ENCODE assay signal across 15 mouse cellular contexts in the genomic region with DNA sequence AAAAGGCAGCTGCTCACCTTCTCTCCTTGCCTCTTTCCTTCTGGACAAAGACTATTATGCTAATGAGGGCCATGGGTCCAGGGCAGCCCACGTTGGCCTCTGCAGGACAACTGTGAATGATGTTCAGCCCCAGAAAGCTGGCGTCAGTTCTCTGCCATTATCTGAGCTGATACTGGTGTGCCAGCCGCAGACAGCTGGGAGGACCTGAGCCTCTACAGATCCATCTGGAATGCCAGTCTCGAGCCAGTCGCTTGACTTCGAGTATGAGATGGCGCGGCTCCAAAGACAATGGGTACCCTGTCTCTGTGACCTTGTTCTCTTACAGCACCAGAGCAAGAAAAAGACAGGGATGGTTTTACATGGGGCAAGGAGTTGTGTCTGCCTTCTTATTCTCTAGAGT.
DNase-seq lines count a peak whose midpoint lies in the region; ATAC-seq and TF ChIP-seq lines count a peak whose summit lies in the region.
"Had no signal": no experiment of that assay in that cellular context is flagged by ENCODE, and none has a peak within 500 bp of the region (broad histone marks: within the 10 kb centered on the region; RNA-seq: fewer than 3 reads in every experiment).

No protein-coding gene starts in this region.

- 58% methylated on average over 8 of the region's 8 CpGs for WGBS in hindbrain, postnatal 0 days
- 73% methylated on average over 8 of the region's 8 CpGs for WGBS in hindbrain, embryonic 13.5 days
- WGBS in kidney, embryonic 15.5 days, result 81% methylated on average over 8 of the region's 8 CpGs

- TF ChIP-seq CTCF in hindbrain, postnatal 0 days (IDR thresholded peaks at IDR 0.05; ENCODE audit: low read depth), result no peak

- no peak overlapping the region for H3K27ac ChIP-seq in hindbrain, postnatal 0 days
- no peak overlapping the region for H3K27ac ChIP-seq in hindbrain, embryonic 13.5 days
- no peak overlapping the region for H3K27ac ChIP-seq in kidney, embryonic 15.5 days
- H3K27ac ChIP-seq: hindbrain, embryonic 15.5 days; limb, embryonic 15.5 days had no signal

- no peaks in the 10 kb centered on the region for H3K36me3 ChIP-seq in hindbrain, postnatal 0 days (ENCODE audit: insufficient read depth, low read length)
- no peaks in the 10 kb centered on the region for H3K36me3 ChIP-seq in hindbrain, embryonic 13.5 days
- H3K36me3 ChIP-seq in kidney, embryonic 15.5 days, result no peaks in the 10 kb centered on the region
- H3K36me3 ChIP-seq: hindbrain, embryonic 15.5 days; limb, embryonic 15.5 days had no signal

- no peaks in the 10 kb centered on the region for H3K27me3 ChIP-seq in hindbrain, postnatal 0 days (ENCODE audit: insufficient read depth, low read length)
- no peaks in the 10 kb centered on the region for H3K27me3 ChIP-seq in hindbrain, embryonic 13.5 days
- H3K27me3 ChIP-seq in kidney, embryonic 15.5 days, result no peaks in the 10 kb centered on the region
- H3K27me3 ChIP-seq: hindbrain, embryonic 15.5 days; limb, embryonic 15.5 days had no signal

- peak; percentile 26 for DNase-seq in gastrocnemius, postnatal 10 days
- DNase-seq in gastrocnemius, adult 8-10 months (ENCODE audit: low spot score in 2 of 2), result no peak
- peak; percentile 38 for DNase-seq in hindbrain, postnatal 0 days (ENCODE audit: low spot score)
- peak; percentile 80 to 83 for DNase-seq in heart, postnatal 10 days
- DNase-seq in testis, postnatal 14 days (ENCODE audit: low spot score), result peak; percentile 9
- no peak for DNase-seq in layer of hippocampus, adult 9-10 months (ENCODE audit: low spot score)
- DNase-seq: embryo, embryonic 11 days; kidney, adult 18-20 months; kidney, postnatal 36 days; lung, adult 2 months; lung, postnatal 36 days had no signal

- intact Hi-C loops in heart, postnatal 10 days (cut with DNase I), result no loop called here

- H3K9me3 ChIP-seq in hindbrain, postnatal 0 days (ENCODE audit: low read length), result no peaks in the 10 kb centered on the region
- no peaks in the 10 kb centered on the region for H3K9me3 ChIP-seq in hindbrain, embryonic 13.5 days
- H3K9me3 ChIP-seq in kidney, embryonic 15.5 days (replicated peaks), result no peaks in the 10 kb centered on the region
- H3K9me3 ChIP-seq: hindbrain, embryonic 15.5 days; limb, embryonic 15.5 days had no signal

- no peak overlapping the region for H3K9ac ChIP-seq in hindbrain, postnatal 0 days (replicated peaks; ENCODE audit: low read length)
- H3K9ac ChIP-seq in hindbrain, embryonic 13.5 days, result no peak overlapping the region
- H3K9ac ChIP-seq in kidney, embryonic 15.5 days, result no peak overlapping the region
- H3K9ac ChIP-seq: hindbrain, embryonic 15.5 days; limb, embryonic 15.5 days had no signal

- H3K4me1 ChIP-seq in hindbrain, postnatal 0 days (ENCODE audit: insufficient read depth, low read length), result no peaks in the 10 kb centered on the region
- H3K4me1 ChIP-seq in hindbrain, embryonic 13.5 days (replicated peaks), result peaks cover 9% of the 10 kb centered on the region; the same call in 1 of the 2 replicates
- no peaks in the 10 kb centered on the region for H3K4me1 ChIP-seq in kidney, embryonic 15.5 days
- H3K4me1 ChIP-seq: limb, embryonic 15.5 days had no signal

- H3K4me2 ChIP-seq in hindbrain, postnatal 0 days (ENCODE audit: low read depth, low read length), result no peak overlapping the region
- no peak overlapping the region for H3K4me2 ChIP-seq in hindbrain, embryonic 13.5 days
- H3K4me2 ChIP-seq in kidney, embryonic 15.5 days, result no peak overlapping the region
- H3K4me2 ChIP-seq: hindbrain, embryonic 15.5 days; limb, embryonic 15.5 days had no signal

- no peak for ATAC-seq in hindbrain, postnatal 0 days
- ATAC-seq in hindbrain, embryonic 13.5 days (ENCODE audit: low FRiP score), result no peak
- no peak for ATAC-seq in kidney, embryonic 15.5 days (replicated peaks; ENCODE audit: low FRiP score)

- H3K4me3 ChIP-seq in hindbrain, postnatal 0 days (ENCODE audit: low read length), result no peak overlapping the region
- no peak overlapping the region for H3K4me3 ChIP-seq in hindbrain, embryonic 13.5 days
- H3K4me3 ChIP-seq in kidney, embryonic 15.5 days (replicated peaks), result no peak overlapping the region
- H3K4me3 ChIP-seq: hindbrain, embryonic 15.5 days; limb, embryonic 15.5 days had no signal

Comparison
In these comparisons a context has a peak if more than half of its experiments do, and no peak if none do; other contexts are left out.
1. DNase-seq: peak in gastrocnemius, postnatal 10 days (single experiment), hindbrain, postnatal 0 days (single experiment), heart, postnatal 10 days (2 of 2) and testis, postnatal 14 days (single experiment); none in gastrocnemius, adult 8-10 months (0 of 2) and layer of hippocampus, adult 9-10 months (single experiment).